Mouse (Mus musculus) megakaryocyte progenitor cell, adult 5-6 weeks (primary cell): ENCODE data around the gene Nucb1. TPM values are rescaled to one million over a fixed set of nuclear protein-coding genes. Genes with fewer than 3 reads are reported as not detected.
A peak's percentile ranks its signal among the peaks of the same experiment; 100 is the strongest.
"Not testable (repeated sequence)": the region's sequence is repeated elsewhere in the genome, so short reads cannot be mapped to it uniquely, and the experiment has no call there.

Experiments
- ATAC-seq: replicated peaks from 2 replicates; pipeline ENCODE4 v1.8.0; 2016; ENCODE audit warnings: mild to moderate bottlenecking, moderate TSS enrichment, inconsistent platforms; ENCODE audit not compliant: poor library complexity
- total RNA-seq, 2 experiments: library from RNA; stranded (forward) in 1 of 2; stranded (reverse) in 1 of 2; fragments of 157-497, 149-512 nt in 1 of 2; fragments of 200-1000 nt in 1 of 2; gene quantifications; 2 replicates each; pipeline versions ENCODE4 v1.2.3 to v1.2.4; 2015 to 2017

Nucb1 gene
- total RNA-seq, 2 experiments from 2014 or later: 112 to 387 TPM

DNA sequence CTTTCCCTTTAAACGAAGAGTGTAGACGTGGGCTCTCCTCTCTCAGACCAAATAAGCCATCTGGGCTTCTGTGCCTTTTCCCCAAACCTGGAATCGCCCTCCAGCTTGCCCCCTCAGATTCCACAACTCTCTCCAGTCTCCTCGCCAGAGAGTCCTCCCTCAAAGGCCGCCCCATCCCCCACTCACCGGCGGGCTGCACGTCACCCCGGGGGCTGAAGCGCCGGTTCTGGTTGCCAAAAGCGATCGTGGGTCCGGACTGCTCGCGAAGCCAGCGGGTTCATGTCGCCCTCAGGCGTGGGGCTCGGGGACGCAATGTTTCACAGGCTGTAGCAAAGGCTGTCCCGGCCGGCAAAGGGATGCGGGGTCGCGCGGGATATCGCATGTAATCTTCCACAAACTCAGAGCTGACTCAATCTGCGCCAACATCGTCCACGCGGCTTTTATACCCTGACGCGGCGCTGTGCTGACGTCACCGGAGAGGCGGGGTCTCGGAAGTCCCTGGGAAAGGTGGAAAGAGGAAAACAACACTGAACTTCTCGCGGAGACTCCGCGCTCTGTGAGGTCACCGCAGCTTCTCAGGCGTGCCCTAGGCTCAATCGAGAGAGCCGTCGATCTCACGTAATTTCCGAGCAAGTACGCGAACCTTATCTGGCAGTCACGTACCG is 15.7 kb upstream of the Nucb1 start, which contains the start of the genes Ppp1r15a and Plekha4:
Ppp1r15a (minus strand) TSS at position 460 of the 665 bp plus-strand sequence.
Plekha4 (plus strand) TSS at position 522 of the 665 bp plus-strand sequence.
- peak; percentile 68 for ATAC-seq

DNA sequence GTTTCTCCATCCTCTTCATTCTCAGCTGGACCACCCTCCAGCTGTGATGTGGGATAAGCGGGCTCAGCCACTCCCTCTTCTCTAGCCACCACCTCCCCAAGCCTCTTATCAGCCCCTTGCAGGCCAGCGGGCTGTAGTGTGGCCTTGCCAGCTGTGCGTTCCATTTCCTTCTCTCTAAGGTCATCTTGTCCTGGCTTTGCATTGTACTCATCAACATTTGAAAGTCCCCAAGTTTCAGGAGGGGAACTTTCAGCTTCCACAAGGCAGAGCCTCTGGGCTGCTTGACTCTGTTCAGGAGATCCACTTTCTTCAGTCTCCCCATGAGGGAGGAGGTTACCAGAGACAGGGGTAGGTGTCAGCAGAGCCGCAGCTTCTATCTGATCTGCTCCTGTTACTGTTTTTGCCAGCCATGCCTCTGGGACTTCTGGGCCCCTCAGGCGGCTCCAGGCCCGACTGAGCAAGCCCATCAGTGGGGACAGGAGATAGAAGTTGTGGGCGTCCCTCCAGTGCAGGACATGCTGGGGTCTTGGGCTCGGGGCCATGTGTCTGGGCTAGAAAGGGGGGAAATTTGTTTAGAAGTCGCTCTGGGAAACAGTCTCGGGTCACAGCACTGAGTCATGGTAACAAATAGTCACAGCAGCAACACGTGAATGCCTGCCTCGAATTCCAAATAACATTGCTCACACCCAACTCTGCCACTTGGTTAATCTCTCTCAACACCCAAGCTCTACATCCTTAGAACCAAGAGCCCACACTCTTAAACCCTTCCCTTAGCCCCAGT is 14.8 kb upstream of the Nucb1 start:
- ATAC-seq: peak; percentile 62

DNA sequence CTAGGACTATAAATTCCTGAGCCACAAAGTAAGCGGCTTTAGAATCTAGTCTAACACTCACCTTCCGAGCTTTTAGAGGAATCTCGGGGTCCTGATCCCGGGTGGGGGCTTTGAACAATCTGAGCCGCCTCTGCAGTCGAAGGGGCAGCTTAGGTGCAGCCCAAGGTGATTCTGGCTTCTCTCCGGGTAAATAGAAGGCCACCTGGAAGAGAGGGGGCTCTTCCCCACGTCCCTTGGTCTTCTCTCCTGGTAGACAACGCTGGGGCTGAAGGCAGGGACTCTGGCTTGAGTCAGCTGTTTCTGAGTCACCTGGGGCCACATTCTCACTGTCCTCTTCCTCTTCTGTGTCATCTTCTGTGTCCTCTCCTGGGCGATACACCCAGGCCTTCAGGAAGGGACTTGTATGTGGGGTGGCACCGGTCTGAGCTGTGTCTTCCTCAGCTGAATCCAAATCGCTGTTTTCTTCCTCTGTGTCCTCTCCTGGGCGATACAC is 13.5 kb upstream of the Nucb1 start:
- no peak for ATAC-seq

GRCm38 (mm10) chr7:45522957-45523676 is 12.9 kb upstream of the Nucb1 start:
- ATAC-seq: no peak

GRCm38 (mm10) chr7:45522194-45522752 is 12.1 kb upstream of the Nucb1 start:
- no peak for ATAC-seq

DNA sequence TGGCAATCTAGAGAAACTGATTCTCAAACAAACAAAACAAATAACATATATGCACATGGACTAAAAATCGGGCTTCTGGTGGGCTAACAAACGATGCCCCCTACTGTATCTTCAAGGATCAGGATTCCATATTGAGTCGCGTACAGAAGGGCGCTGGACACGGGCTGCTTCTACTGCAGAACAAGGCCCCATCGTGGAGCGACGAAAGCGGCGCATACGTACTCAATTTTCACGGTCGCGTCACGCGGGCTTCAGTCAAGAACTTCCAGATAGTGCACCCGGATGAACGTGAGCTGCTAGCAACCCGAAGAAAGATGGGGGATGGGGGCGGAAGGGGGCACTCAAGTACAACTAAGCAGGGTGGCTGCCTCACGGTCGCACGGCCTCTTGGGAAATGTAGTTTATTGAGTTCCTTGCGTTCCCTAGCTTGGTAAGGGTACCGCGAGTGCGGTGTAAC is 11.6 kb upstream of the Nucb1 start:
- peak; percentile 54 for ATAC-seq

DNA sequence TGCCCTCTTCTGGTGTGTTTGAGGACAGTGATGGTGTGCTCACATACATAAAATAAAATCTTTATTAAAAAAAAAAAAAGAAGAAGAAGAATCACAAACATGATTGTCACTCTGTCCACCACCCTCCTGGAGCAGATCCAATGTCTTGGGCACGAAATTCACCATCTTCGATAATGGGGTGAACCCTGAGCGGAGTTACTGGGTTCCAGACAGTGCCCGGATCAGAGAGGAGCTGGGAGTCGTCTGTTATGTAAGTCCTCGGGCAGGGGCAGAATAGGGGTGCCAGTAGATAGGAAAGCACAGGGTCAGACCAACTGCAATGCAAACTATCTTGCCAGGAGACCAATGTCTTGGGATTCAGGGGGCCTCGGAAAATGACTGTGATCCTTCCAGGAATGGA is 10.4 kb upstream of the Nucb1 start:
- no peak for ATAC-seq

- ATAC-seq: no peak
These were observed 9.3 kb upstream of the Nucb1 start for GRCm38 (mm10) chr7:45519345-45520120.

- ATAC-seq: no peak
These were observed 8.4 kb upstream of the Nucb1 start for GRCm38 (mm10) chr7:45518618-45519017.

- not testable (repeated sequence) for ATAC-seq
These were observed 6.6 kb upstream of the Nucb1 start for GRCm38 (mm10) chr7:45516846-45517245.

- peak; percentile 78 for ATAC-seq
These were observed 5.2 kb upstream of the Nucb1 start for GRCm38 (mm10) chr7:45515436-45515835.

DNA sequence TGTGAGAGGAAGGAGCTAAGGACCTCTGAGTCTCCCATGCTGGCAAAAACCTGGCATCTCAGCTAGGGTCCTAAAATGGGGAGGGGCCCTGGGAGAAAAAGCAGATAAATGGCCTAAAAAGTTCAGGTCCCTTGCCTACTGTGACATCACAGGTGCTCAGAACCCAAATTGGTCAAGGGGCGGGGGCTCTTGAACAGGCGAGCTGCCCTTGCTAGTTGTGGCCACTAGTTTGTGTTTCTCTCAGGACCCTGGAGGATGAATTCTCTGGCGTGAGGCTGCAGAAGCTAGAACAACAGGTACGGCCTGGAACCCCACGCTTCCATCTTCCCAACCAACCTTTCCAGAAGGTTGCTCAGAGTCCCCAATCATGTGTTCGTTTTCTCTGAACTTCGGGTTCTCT is 4.2 kb upstream of the Nucb1 start:
- no peak for ATAC-seq

DNA sequence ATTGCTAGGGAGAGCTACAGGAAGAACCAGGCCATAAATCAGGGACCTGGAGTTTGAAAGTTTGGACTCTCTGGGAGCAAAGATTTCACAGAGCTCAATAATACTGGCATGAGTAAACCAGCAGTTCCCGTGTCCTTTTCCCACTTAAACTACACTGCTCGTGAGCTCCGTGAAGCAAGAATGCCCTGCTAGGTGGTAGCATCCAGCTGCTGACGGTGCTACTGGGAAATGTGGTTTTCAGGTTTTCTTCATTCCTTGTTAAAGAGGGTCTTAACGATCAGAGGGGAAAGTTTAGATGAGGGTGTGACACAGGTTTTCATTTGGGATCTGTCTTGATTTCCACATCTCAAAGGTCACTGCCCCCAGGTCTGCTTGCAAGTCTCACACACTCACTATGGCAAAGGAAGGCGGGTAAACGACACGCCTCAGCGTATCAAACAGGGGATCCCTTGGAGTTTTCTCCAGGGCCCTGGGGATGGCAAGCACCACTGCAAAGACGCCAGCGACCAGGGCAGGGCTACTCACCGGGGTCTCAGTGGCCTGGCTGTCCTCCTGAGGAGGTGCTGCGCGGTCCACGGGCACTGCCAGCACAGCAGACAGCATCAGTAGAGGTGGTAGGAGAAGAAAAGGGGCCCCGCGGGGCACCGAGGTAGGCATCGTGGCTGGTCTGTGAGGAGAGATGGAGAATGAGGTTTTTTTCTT is 874 bp downstream of the Nucb1 start:
- ATAC-seq: no peak

- peak; percentile 60 for ATAC-seq
These were observed 1.6 kb downstream of the Nucb1 start for GRCm38 (mm10) chr7:45508561-45508960.

DNA sequence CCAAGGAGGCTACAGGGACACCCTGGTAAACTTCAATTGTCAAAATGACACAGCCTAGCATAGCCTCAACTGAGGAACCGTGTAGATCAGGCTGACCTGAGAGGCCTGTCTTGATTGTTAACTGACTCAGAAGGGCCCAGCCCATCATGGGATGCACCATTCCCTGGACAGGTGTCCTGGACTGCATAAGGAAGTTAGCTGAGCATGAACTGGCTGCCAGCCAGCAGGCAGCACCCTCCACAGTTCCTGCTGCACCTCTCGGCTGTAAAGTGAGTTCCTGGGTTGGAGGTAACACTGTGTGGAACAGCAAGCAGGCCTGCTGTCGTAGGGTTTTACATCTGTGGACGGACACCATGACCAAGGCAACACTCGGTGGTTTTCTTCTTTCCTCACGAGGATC is 2.6 kb downstream of the Nucb1 start:
- no peak for ATAC-seq

GRCm38 (mm10) chr7:45498427-45498826 is 11.8 kb downstream of the Nucb1 start:
- no peak for ATAC-seq

DNA sequence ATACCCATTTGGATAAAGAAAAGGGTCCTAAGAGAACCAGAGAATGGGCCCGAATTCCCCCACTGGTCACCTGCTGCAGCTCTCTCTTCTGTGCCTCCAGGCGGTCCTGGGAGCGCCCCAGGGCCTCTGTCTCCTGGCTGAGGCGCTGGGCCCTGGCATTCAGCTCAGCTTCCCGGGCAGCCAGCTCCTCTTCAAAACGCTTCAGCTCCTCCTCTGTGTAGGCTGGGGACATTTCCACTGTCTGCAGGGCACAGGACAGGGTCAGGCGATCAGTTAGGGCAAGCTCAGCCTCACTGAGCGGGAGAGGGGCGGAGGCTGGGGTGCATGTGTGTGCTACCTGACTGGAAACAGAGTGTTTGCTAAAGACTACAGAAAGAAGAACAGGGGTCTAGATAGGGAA is 15.7 kb downstream of the Nucb1 start:
- ATAC-seq: no peak

DNA sequence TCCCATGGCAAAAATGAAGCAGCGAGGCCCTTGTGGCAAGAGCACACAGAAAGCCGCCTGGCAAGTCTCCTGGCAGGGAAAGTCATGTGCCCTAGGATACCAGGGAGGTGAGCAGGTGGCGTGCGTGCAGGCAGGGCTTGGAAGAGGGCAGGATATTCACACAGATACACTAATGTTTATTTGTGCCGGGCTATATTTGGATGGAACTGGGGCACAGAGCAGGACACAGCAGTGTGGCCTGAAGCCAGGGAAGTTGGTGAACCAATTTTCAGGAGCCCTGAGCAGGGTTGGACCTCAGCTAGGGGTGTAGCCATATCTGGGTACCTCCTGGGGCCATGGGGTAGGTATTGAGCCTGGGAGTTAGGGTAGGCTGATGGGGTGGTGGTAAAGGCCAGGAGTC is 17.3 kb downstream of the Nucb1 start:
- no peak for ATAC-seq

GRCm38 (mm10) chr7:45492225-45492844 is 17.9 kb downstream of the Nucb1 start:
- ATAC-seq: no peak
